Mouse (Mus musculus): Measurements from ENCODE around the gene Erbin. TPM values are rescaled to one million over a fixed set of nuclear protein-coding genes. Genes with fewer than 3 reads are reported as not detected.

Erbin gene
- polyA plus RNA-seq, 1 experiment from 2014 or later: 34.0 TPM

DNA sequence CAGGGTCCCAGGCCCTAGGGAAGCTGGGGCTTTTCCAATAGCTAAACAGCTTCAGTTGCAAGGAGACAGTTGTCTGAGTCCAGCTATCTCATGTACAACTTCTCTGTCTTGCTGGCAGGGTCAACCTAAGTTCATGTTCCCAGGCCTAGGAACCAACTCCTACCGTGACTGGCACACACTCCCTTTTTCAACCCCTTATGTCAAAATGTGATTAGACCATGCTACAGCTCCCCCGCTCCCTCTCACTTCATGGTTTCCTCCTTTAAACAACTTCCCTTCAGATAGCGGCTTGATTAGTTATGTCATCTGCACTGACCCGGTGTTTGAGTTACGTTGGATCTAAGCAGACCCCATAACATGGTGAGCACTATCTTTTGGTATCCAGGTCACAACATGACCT lies 112.8 kb downstream of the Erbin start:
- no peak for ATAC-seq (ENCODE audit: low FRiP score)
- Histone ChIP-seq H3K9me3 (ENCODE audit: control insufficient read depth, low read length) (no peaks in the 10 kb centered on the region), H3K36me3 (ENCODE audit: control insufficient read depth, insufficient read depth, low read length) (no peaks in the 10 kb centered on the region), H3K4me1 (replicated peaks; ENCODE audit: control insufficient read depth, insufficient read depth, low read length) (no peaks in the 10 kb centered on the region; the same call in 1 of the 2 replicates), H3K9ac (ENCODE audit: low read depth, low read length) (no peak overlapping the region), H3K4me3 (ENCODE audit: low read depth, low read length) (no peak overlapping the region), H3K27me3 (ENCODE audit: control insufficient read depth, insufficient read depth, low read length) (no peaks in the 10 kb centered on the region), H3K27ac (ENCODE audit: low read depth, low read length) (no peak overlapping the region), H3K4me2 (replicated peaks; ENCODE audit: low read depth, low read length) (no peak overlapping the region)
- DNase-seq (ENCODE audit: low spot score): no peak
- WGBS: 89% methylated on average over 5 of the region's 5 CpGs

GRCm38 (mm10) chr13:103806210-103806851 lies 114.0 kb downstream of the Erbin start:
- Histone ChIP-seq H3K27ac (ENCODE audit: low read depth, low read length) (no peak overlapping the region), H3K9me3 (ENCODE audit: control insufficient read depth, low read length) (no peaks in the 10 kb centered on the region), H3K27me3 (ENCODE audit: control insufficient read depth, insufficient read depth, low read length) (no peaks in the 10 kb centered on the region), H3K36me3 (ENCODE audit: control insufficient read depth, insufficient read depth, low read length) (no peaks in the 10 kb centered on the region), H3K9ac (ENCODE audit: low read depth, low read length) (no peak overlapping the region), H3K4me1 (replicated peaks; ENCODE audit: control insufficient read depth, insufficient read depth, low read length) (no peaks in the 10 kb centered on the region; the same call in 1 of the 2 replicates), H3K4me3 (ENCODE audit: low read depth, low read length) (no peak overlapping the region), H3K4me2 (replicated peaks; ENCODE audit: low read depth, low read length) (no peak overlapping the region)
- WGBS: 43% methylated on average over 6 of the region's 6 CpGs
- ATAC-seq (ENCODE audit: low FRiP score) (peak; percentile 45), DNase-seq (ENCODE audit: low spot score) (peak; percentile 10)

- DNase-seq (ENCODE audit: low spot score) (no peak), ATAC-seq (ENCODE audit: low FRiP score) (no peak)
- H3K27me3 ChIP-seq (ENCODE audit: control insufficient read depth, insufficient read depth, low read length): no peaks in the 10 kb centered on the region
- H3K9ac ChIP-seq (ENCODE audit: low read depth, low read length): no peak overlapping the region
- no peak overlapping the region for H3K27ac ChIP-seq (ENCODE audit: low read depth, low read length)
- no peaks in the 10 kb centered on the region for H3K36me3 ChIP-seq (ENCODE audit: control insufficient read depth, insufficient read depth, low read length)
- H3K9me3 ChIP-seq (ENCODE audit: control insufficient read depth, low read length): no peaks in the 10 kb centered on the region
- no peak overlapping the region for H3K4me2 ChIP-seq (replicated peaks; ENCODE audit: low read depth, low read length)
- 79% methylated on average over 5 of the region's 5 CpGs for WGBS
- H3K4me3 ChIP-seq (ENCODE audit: low read depth, low read length): no peak overlapping the region
- H3K4me1 ChIP-seq (replicated peaks; ENCODE audit: control insufficient read depth, insufficient read depth, low read length): no peaks in the 10 kb centered on the region; the same call in 1 of the 2 replicates
These were observed 116.6 kb downstream of the Erbin start for GRCm38 (mm10) chr13:103803721-103804120.

DNA sequence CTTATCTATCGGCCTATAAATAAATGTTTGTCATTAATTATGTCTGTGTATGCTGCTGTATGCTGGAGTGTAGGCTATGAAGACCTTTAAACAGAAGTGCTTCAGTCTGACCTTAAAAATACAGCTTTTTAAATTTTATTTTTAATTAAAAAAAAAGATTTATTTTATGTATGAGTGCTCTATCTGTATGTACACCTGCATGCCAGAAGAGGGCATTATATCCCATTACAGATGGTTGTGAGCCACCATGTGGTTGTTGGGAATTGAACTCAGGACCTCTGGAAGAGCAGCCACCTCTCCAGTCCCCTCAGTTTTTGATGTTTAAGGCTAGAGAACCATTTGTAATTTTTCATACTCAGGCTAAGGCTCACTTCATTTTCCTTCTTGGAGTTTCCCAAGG lies 119.3 kb downstream of the Erbin start:
- Histone ChIP-seq H3K36me3 (ENCODE audit: control insufficient read depth, insufficient read depth, low read length) (no peaks in the 10 kb centered on the region), H3K4me3 (ENCODE audit: low read depth, low read length) (no peak overlapping the region), H3K4me1 (replicated peaks; ENCODE audit: control insufficient read depth, insufficient read depth, low read length) (no peaks in the 10 kb centered on the region), H3K27me3 (ENCODE audit: control insufficient read depth, insufficient read depth, low read length) (no peaks in the 10 kb centered on the region), H3K27ac (ENCODE audit: low read depth, low read length) (no peak overlapping the region), H3K4me2 (replicated peaks; ENCODE audit: low read depth, low read length) (no peak overlapping the region), H3K9ac (ENCODE audit: low read depth, low read length) (no peak overlapping the region), H3K9me3 (ENCODE audit: control insufficient read depth, low read length) (no peaks in the 10 kb centered on the region)
- DNase-seq (ENCODE audit: low spot score): no peak
- ATAC-seq (ENCODE audit: low FRiP score): no peak
- 95% methylated on average over 1 of the region's 1 CpGs for WGBS

DNA sequence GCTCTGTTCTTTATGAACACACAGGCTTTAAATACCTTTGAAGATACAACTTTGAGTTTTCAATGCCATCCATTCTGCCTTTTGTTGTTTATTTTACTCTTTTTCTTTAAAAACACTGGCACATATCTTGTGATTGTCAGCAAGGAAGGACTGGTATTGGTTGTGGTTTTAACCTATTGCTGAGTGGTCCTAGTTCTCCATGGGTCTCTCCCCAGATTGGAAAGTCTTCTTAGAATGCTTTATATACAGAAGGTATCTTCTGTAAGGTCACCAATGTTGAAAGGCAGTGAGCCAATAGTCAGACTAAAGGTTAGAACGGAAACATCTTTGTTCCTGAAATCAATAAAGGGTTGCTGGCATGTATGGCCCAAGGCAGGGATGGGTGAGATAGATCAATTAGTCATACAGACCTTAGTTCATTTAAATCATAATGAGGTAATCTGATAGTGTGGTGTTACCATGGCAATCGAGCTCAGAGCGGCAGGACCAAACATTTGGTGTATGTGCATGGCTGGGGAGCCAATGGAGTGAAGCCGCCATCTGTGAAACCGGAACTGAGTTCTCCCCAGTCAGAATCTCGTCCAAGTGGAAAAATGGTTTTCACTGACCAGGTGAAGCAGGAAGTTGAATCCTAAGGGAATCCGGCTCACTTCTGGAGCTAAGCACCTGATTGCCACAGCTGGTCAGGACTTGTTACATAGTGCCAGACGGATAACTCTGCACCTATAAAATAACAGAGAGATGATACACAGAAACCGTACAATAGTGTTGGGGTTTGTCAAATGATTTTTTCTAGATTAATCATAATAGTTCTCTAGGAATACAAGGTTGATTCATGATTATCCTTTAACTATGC lies 125.4 kb downstream of the Erbin start:
- ATAC-seq (ENCODE audit: low FRiP score): peak; percentile 93
- H3K4me1 ChIP-seq (replicated peaks; ENCODE audit: control insufficient read depth, insufficient read depth, low read length): no peaks in the 10 kb centered on the region
- H3K27ac ChIP-seq (ENCODE audit: low read depth, low read length): no peak overlapping the region
- WGBS: 55% methylated on average over 9 of the region's 9 CpGs
- no peak overlapping the region for H3K4me2 ChIP-seq (replicated peaks; ENCODE audit: low read depth, low read length)
- no peak overlapping the region for H3K9ac ChIP-seq (ENCODE audit: low read depth, low read length)
- no peak overlapping the region for H3K4me3 ChIP-seq (ENCODE audit: low read depth, low read length)
- no peaks in the 10 kb centered on the region for H3K9me3 ChIP-seq (ENCODE audit: control insufficient read depth, low read length)
- peak; percentile 53 for DNase-seq (ENCODE audit: low spot score)
- H3K27me3 ChIP-seq (ENCODE audit: control insufficient read depth, insufficient read depth, low read length): no peaks in the 10 kb centered on the region
- H3K36me3 ChIP-seq (ENCODE audit: control insufficient read depth, insufficient read depth, low read length): no peaks in the 10 kb centered on the region

DNA sequence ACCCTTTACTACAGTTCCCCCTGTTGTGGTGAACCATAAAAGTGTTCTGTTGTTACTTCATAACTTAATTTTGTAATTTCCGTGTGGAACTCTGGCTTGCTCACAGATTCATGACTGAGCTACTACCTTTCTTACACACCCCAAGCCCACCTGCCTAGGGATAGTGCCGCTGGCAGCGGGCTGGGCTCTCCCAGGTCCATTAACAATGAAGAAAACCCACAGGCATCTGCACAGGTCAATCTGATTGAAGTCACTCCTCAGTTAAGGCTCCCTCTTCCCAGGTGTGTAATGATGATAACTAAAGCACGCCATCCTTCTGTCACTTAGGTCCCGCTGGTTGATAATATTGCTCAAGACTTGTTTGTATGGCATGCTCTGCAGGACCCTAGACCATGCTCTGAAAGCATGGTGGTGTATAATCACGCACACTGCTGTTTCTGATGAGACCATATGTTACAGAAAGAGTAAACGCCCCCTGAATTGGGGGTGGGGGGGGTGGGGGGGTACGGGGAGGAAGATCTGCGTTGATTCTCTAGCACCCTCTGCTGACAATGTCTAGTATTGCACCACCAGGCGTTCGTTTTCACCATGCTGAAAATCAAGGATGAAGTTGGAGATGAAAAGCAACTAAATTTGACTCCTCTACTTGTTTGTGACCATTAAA lies 140.3 kb downstream of the Erbin start:
- Histone ChIP-seq H3K4me3 (ENCODE audit: low read depth, low read length) (no peak overlapping the region), H3K27me3 (ENCODE audit: control insufficient read depth, insufficient read depth, low read length) (no peaks in the 10 kb centered on the region), H3K27ac (ENCODE audit: low read depth, low read length) (no peak overlapping the region), H3K4me2 (replicated peaks; ENCODE audit: low read depth, low read length) (no peak overlapping the region), H3K36me3 (ENCODE audit: control insufficient read depth, insufficient read depth, low read length) (no peaks in the 10 kb centered on the region), H3K9ac (ENCODE audit: low read depth, low read length) (no peak overlapping the region), H3K9me3 (ENCODE audit: control insufficient read depth, low read length) (no peaks in the 10 kb centered on the region), H3K4me1 (replicated peaks; ENCODE audit: control insufficient read depth, insufficient read depth, low read length) (0 out of 2 replicates have a peak, but pooled peaks cover 2% of the 10 kb centered on the region)
- ATAC-seq (ENCODE audit: low FRiP score) (peak; percentile 54; the same call in 1 of the 2 replicates), DNase-seq (ENCODE audit: low spot score) (peak; percentile 73)
- WGBS: 37% methylated on average over 11 of the region's 11 CpGs

- Histone ChIP-seq H3K4me3 (ENCODE audit: low read depth, low read length) (no peak overlapping the region), H3K36me3 (ENCODE audit: control insufficient read depth, insufficient read depth, low read length) (no peaks in the 10 kb centered on the region), H3K4me1 (replicated peaks; ENCODE audit: control insufficient read depth, insufficient read depth, low read length) (0 out of 2 replicates have a peak, but pooled peaks cover 2% of the 10 kb centered on the region), H3K9ac (ENCODE audit: low read depth, low read length) (no peak overlapping the region), H3K9me3 (ENCODE audit: control insufficient read depth, low read length) (no peaks in the 10 kb centered on the region), H3K27ac (ENCODE audit: low read depth, low read length) (no peak overlapping the region), H3K27me3 (ENCODE audit: control insufficient read depth, insufficient read depth, low read length) (no peaks in the 10 kb centered on the region), H3K4me2 (replicated peaks; ENCODE audit: low read depth, low read length) (no peak overlapping the region)
- WGBS: 70% methylated on average over 8 of the region's 8 CpGs
- ATAC-seq (ENCODE audit: low FRiP score) (no peak), DNase-seq (ENCODE audit: low spot score) (no peak)
These were observed 143.2 kb downstream of the Erbin start for GRCm38 (mm10) chr13:103777126-103777525.

DNA sequence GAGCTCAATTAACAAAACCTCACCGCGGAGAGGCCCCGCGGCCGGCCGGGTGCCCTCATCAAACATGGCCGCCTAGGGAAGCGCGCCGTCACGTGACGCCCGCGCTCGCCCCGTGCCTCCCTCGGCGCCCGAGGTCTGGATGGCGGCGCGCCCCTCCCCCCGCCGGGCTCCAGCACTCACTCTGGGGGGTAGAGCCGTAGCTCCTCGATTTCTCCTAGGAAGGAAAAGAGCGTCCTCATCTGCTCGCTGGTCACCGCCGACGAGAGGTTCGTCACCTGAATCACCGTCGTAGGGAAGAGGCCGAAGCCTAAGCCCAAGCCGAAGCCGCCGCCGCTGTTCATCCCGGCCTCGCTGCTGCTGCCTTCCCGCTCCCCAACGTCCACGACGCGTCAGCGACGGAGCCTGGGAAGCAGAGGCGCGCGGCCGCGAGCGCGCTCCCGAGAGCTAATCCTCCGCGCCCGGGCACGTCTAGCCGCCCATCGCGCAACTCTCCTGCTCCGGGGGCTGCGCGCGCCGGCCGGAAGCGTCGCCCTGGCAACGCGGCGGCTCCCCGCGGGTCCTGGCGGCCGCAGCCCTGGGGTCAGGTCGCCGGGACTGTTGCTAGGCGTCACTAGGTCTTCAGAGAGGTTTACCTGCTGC lies 146.1 kb downstream of the Erbin start, which contains the start of gene Srek1:
TSS of gene Srek1 (minus strand) at position 490 of the 639 bp plus-strand sequence.
- peak within 1 kb of the TSS; percentile 47 for H3K4me2 ChIP-seq (replicated peaks; ENCODE audit: low read depth, low read length)
- H3K9me3 ChIP-seq (ENCODE audit: control insufficient read depth, low read length): no peaks in the 10 kb centered on the region
- H3K27ac ChIP-seq (ENCODE audit: low read depth, low read length): peak within 1 kb of the TSS; percentile 98
- no peaks in the 10 kb centered on the region for H3K27me3 ChIP-seq (ENCODE audit: control insufficient read depth, insufficient read depth, low read length)
- ATAC-seq (ENCODE audit: low FRiP score) (peak; percentile 96), DNase-seq (ENCODE audit: low spot score) (peak; percentile 99)
- peak within 1 kb of the TSS; percentile 66 for H3K4me3 ChIP-seq (ENCODE audit: low read depth, low read length)
- WGBS: under 1% methylated on average over 81 of the region's 81 CpGs
- H3K9ac ChIP-seq (ENCODE audit: low read depth, low read length): peak within 1 kb of the TSS; percentile 90
- H3K4me1 ChIP-seq (replicated peaks; ENCODE audit: control insufficient read depth, insufficient read depth, low read length): no peaks in the 10 kb centered on the region
- H3K36me3 ChIP-seq (ENCODE audit: control insufficient read depth, insufficient read depth, low read length): no peaks in the 10 kb centered on the region
